Mouse (Mus musculus) lung, embryonic 16.5 days (tissue): ENCODE results near the gene Mcrip2. TPM values are rescaled to one million over a fixed set of nuclear protein-coding genes. Genes with fewer than 3 reads are reported as not detected.
A peak's percentile ranks its signal among the peaks of the same experiment; 100 is the strongest.

Experiments used
- ATAC-seq: fragments of 200-750 bp; cut with Nextera tagmentation; 2 replicates; pipeline ENCODE4 v1.8.0; 2017; ENCODE audit warnings: low read depth, mild to moderate bottlenecking, moderate library complexity
- H3K27ac ChIP-seq: fragments of 300-500 bp; sonication (generic); 2 replicates; pipeline ENCODE4 v1.5.1; 2014; ENCODE audit warnings: mild to moderate bottlenecking, control low read depth, low read length
- H3K27me3 ChIP-seq: fragments of 300-500 bp; sonication (generic); 2 replicates; pipeline ENCODE4 v1.6.1; 2014; ENCODE audit warnings: low read depth, low read length, mixed read lengths; ENCODE audit not compliant: control insufficient read depth, insufficient read depth
- H3K36me3 ChIP-seq: fragments of 300-500 bp; sonication (generic); 2 replicates; pipeline ENCODE4 v1.6.1; 2014; ENCODE audit warnings: low read length; ENCODE audit not compliant: control insufficient read depth, insufficient read depth
- H3K4me1 ChIP-seq: fragments of 300-500 bp; sonication (generic); replicated peaks from 2 replicates; pipeline ENCODE4 v1.6.1; 2014; ENCODE audit warnings: low read length, mixed read lengths; ENCODE audit not compliant: control insufficient read depth, insufficient read depth
- H3K4me2 ChIP-seq: fragments of 300-500 bp; sonication (generic); 2 replicates; pipeline ENCODE4 v1.6.1; 2014; ENCODE audit warnings: low read depth, low read length, control low read depth
- H3K4me3 ChIP-seq: fragments of 300-500 bp; sonication (generic); 2 replicates; pipeline ENCODE4 v1.5.1; 2014; ENCODE audit warnings: mild to moderate bottlenecking, low read length, control low read depth
- H3K9ac ChIP-seq: fragments of 300-500 bp; sonication (generic); 2 replicates; pipeline ENCODE4 v1.6.1; 2014; ENCODE audit warnings: low read length, control low read depth
- H3K9me3 ChIP-seq: fragments of 300-500 bp; sonication (generic); 2 replicates; pipeline ENCODE4 v1.6.1; 2016; ENCODE audit warnings: low read length; ENCODE audit not compliant: control insufficient read depth
- WGBS: fragments of 180-500 bp; shearing (Covaris S2); extraction: QIAGEN DNeasy Blood & Tissue Kit; methylation state at CpG from one replicate; pipeline ENCODE4 v1.1.7; 2014; 5-methylcytosine and 5-hydroxymethylcytosine counted together
- polyA plus RNA-seq: library from polyadenylated mRNA; unstranded; fragments of >200 nt; fragmentation: Nextera tagmentation; extraction: Ambion mirVana; gene quantifications from 2 replicates; pipeline ENCODE4 v1.2.1, GENCODE M21; 2015

The Mcrip2 gene
- 20.6 and 21.6 TPM in 2 replicates for polyA plus RNA-seq

- no peaks in the 10 kb centered on the region for H3K27me3 ChIP-seq
- H3K36me3 ChIP-seq = no peaks in the 10 kb centered on the region
- peak within 1 kb of the TSS; percentile 67 for H3K27ac ChIP-seq
- peak within 1 kb of the TSS; percentile 86 for H3K4me3 ChIP-seq
- H3K4me2 ChIP-seq = peak within 1 kb of the TSS; percentile 94
- ATAC-seq = peak; percentile 92
- 0% methylated on average over 24 of the region's 24 CpGs for WGBS
- H3K9me3 ChIP-seq = no peaks in the 10 kb centered on the region
- H3K9ac ChIP-seq = peak within 1 kb of the TSS; percentile 72
- H3K4me1 ChIP-seq = peaks cover 9% of the 10 kb centered on the region
Measured at GRCm38 (mm10) chr17:25868601-25869191, at the start of gene Mcrip2. Mcrip2 (minus strand) TSS chr17:25868764.

- no peaks in the 10 kb centered on the region for H3K27me3 ChIP-seq
- peak overlapping the region; percentile 94 for H3K4me2 ChIP-seq
- 82% methylated on average over 9 of the region's 9 CpGs for WGBS
- peak overlapping the region; percentile 95 for H3K9ac ChIP-seq
- H3K36me3 ChIP-seq = peaks cover 6% of the 10 kb centered on the region; the same call in 1 of the 2 replicates
- H3K4me3 ChIP-seq = peak overlapping the region; percentile 98
- ATAC-seq = no peak
- no peak overlapping the region for H3K27ac ChIP-seq
- no peaks in the 10 kb centered on the region for H3K9me3 ChIP-seq
- peaks cover 27% of the 10 kb centered on the region for H3K4me1 ChIP-seq
Measured at GRCm38 (mm10) chr17:25918037-25918750, 49.6 kb upstream of the Mcrip2 start.

DNA sequence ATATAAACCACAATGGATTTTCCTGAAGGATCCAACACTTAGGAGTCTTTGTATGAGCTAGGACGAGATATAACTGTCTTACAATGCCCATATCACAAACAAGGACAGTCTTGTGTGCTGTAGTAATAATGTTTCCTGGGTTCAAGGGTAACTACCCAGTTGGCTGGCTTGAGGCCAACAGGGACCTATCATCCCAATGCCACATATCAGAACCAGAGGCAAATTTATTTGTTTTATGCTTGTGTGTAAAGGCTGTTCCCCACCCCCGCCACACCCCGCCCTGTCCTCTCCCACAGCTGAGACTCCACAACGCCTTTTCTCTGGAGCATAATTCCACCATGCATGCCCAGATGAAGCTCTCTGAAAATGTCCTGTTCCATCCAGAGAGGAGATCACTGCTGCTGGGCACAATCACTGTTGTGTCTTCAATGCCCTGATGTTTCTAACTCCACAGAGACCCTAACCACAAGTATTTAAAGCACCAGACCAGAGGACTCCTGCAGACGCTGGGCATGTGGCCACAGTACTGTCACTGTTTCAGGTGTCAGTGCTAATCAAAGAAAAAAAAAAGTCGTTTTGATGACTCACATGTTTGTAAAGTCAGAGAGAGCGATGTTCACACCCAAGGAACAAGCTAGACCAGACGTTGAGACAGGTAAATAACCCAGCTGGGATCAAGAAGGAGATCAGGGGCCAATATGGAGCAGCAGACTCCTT, 48.5 kb upstream of the Mcrip2 start:
- no peak for ATAC-seq
- Histone ChIP-seq H3K9ac (no peak overlapping the region), H3K27me3 (no peaks in the 10 kb centered on the region), H3K27ac (no peak overlapping the region), H3K36me3 (peaks cover 6% of the 10 kb centered on the region; the same call in 1 of the 2 replicates), H3K4me3 (no peak overlapping the region), H3K4me2 (no peak overlapping the region), H3K4me1 (peaks cover 27% of the 10 kb centered on the region), H3K9me3 (no peaks in the 10 kb centered on the region)
- WGBS = 72% methylated on average over 8 of the region's 8 CpGs

- Histone ChIP-seq H3K4me1 (peaks cover 23% of the 10 kb centered on the region), H3K27me3 (no peaks in the 10 kb centered on the region), H3K4me3 (no peak overlapping the region), H3K27ac (no peak overlapping the region), H3K4me2 (no peak overlapping the region), H3K9ac (no peak overlapping the region), H3K9me3 (no peaks in the 10 kb centered on the region), H3K36me3 (peaks cover 6% of the 10 kb centered on the region; the same call in 1 of the 2 replicates)
- no peak for ATAC-seq
- WGBS = 75% methylated on average over 4 of the region's 4 CpGs
Measured at GRCm38 (mm10) chr17:25914295-25914694, 45.7 kb upstream of the Mcrip2 start.

- H3K4me1 ChIP-seq = peaks cover 22% of the 10 kb centered on the region
- H3K36me3 ChIP-seq = peaks cover 6% of the 10 kb centered on the region; the same call in 1 of the 2 replicates
- H3K27me3 ChIP-seq = no peaks in the 10 kb centered on the region
- H3K9me3 ChIP-seq = no peaks in the 10 kb centered on the region
- no peak for ATAC-seq
- H3K4me3 ChIP-seq = no peak overlapping the region
- no peak overlapping the region for H3K4me2 ChIP-seq
- no peak overlapping the region for H3K9ac ChIP-seq
- H3K27ac ChIP-seq = no peak overlapping the region
- WGBS = 42% methylated on average over 1 of the region's 1 CpGs
Measured at GRCm38 (mm10) chr17:25913877-25914275, 45.3 kb upstream of the Mcrip2 start.

GRCm38 (mm10) chr17:25913186-25913876, 44.8 kb upstream of the Mcrip2 start:
- Histone ChIP-seq H3K27me3 (no peaks in the 10 kb centered on the region), H3K9ac (no peak overlapping the region), H3K4me2 (no peak overlapping the region), H3K4me3 (no peak overlapping the region), H3K9me3 (no peaks in the 10 kb centered on the region), H3K4me1 (peaks cover 17% of the 10 kb centered on the region), H3K36me3 (peaks cover 6% of the 10 kb centered on the region; the same call in 1 of the 2 replicates), H3K27ac (no peak overlapping the region)
- 77% methylated on average over 14 of the region's 14 CpGs for WGBS
- no peak for ATAC-seq

DNA sequence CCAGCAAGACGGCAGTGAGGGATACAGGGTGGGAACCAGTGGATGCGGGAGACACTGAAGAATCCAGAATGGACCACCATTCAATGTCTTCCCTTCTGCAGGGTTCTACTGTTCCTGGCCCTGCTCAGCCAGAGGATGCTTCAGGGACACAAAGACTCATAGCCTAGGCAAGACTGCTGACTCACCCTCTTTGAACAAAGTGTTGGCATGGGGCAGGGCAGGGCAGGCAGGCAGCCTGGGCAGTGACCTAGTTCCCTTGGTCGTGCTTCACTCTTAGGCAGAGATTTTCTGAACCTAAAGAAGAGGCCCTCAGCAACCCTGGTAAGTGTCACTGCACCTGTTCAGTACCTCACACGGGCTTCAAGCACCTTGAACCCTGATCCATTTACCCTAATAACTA, 43.3 kb upstream of the Mcrip2 start:
- H3K9me3 ChIP-seq = no peaks in the 10 kb centered on the region
- H3K9ac ChIP-seq = no peak overlapping the region
- 83% methylated on average over 4 of the region's 4 CpGs for WGBS
- H3K4me2 ChIP-seq = no peak overlapping the region
- H3K4me1 ChIP-seq = peaks cover 11% of the 10 kb centered on the region; the same call in 1 of the 2 replicates
- peaks cover 2% of the 10 kb centered on the region; the same call in 1 of the 2 replicates for H3K36me3 ChIP-seq
- H3K27me3 ChIP-seq = no peaks in the 10 kb centered on the region
- H3K27ac ChIP-seq = no peak overlapping the region
- H3K4me3 ChIP-seq = no peak overlapping the region
- no peak for ATAC-seq

GRCm38 (mm10) chr17:25907640-25908039, 39.1 kb upstream of the Mcrip2 start:
- WGBS = 81% methylated on average over 2 of the region's 2 CpGs
- no peak overlapping the region for H3K4me2 ChIP-seq

More at GRCm38 (mm10) chr17:25907640-25908039, 39.1 kb upstream of the Mcrip2 start:
- Histone ChIP-seq H3K36me3 (no peaks in the 10 kb centered on the region), H3K9me3 (no peaks in the 10 kb centered on the region), H3K27me3 (no peaks in the 10 kb centered on the region), H3K27ac (no peak overlapping the region), H3K9ac (no peak overlapping the region), H3K4me3 (no peak overlapping the region), H3K4me1 (no peaks in the 10 kb centered on the region)
- ATAC-seq = no peak
